Mouse (Mus musculus): ENCODE data around the gene Spata32. TPM values are rescaled to one million over a fixed set of nuclear protein-coding genes. Genes with fewer than 3 reads are reported as not detected.
A peak's percentile ranks its signal among the peaks of the same experiment; 100 is the strongest.

Gene Spata32
- total RNA-seq, 2 experiments from 2014 or later, result 1.4 TPM; not detected in 1

GRCm38 (mm10) chr11:103215355-103215754 lies 2.9 kb downstream of the Spata32 start:
- ATAC-seq (replicated peaks; ENCODE audit: poor library complexity, severe bottlenecking), result peak; percentile 26; the same call in 1 of the 2 replicates

DNA sequence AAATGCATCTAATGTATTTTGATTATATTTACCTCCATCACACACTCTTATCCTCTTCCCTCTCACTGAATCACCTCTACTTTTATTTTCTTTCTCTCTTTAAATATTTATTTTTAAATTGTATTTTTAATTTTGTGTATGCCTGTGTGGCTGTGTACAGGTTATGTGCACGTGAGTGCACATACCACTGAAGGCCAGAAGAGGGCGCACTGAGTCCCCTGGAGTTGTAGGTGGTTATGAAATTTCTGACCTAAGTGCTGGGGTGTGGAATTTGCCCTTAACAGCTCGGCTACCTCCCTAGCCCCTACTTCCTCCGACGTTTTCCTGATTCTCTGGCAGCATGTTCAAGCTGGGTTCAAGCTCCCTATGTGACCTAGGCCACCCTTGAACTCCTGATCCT lies 4.5 kb downstream of the Spata32 start:
- ATAC-seq (replicated peaks; ENCODE audit: poor library complexity, severe bottlenecking), result no peak

DNA sequence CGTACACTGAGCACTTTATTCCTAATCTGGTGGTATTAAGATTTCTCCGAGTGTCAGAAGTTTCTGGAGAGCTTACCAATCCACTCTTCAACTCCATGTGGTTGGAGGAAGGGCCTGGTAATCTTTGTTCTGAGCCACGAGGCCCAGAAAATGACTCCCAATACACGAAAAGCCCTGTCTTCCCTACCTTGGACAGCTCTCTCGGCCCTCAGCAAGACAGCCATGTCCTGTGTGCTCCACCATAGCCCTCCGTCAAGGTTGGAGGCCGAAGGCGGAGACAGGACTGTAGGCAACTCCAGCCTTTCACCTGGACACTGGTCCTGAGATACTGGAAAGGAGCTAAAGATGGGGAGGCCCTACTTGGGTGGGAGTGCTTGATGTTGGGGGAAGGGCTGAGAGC lies 7.9 kb downstream of the Spata32 start:
- no peak for ATAC-seq (replicated peaks; ENCODE audit: poor library complexity, severe bottlenecking)

- no peak for ATAC-seq (replicated peaks; ENCODE audit: poor library complexity, severe bottlenecking)
Observed at GRCm38 (mm10) chr11:103208458-103208857, 9.8 kb downstream of the Spata32 start, which contains the start of gene 1700023F06Rik. Gene 1700023F06Rik (minus strand): TSS chr11:103208558.

DNA sequence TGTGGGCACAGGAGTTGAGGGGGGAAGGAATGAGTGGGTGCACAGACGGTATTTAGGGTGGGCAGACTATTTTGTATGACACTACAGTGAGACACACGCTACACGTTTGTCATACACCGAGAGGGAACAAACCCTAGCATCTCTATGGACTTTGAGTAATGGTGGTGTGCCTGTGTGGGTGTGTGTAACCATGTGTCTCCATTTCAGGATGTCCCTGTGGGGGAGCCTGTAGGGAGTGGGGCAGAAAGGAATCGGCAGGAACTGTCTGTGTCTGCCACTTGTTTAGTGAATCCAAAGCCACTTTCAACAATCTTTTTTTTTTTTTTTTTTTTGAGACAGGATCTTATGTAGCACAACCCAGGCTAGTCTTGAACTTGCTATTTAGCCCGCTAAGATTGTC lies 12.0 kb downstream of the Spata32 start:
- no peak for ATAC-seq (replicated peaks; ENCODE audit: poor library complexity, severe bottlenecking)

DNA sequence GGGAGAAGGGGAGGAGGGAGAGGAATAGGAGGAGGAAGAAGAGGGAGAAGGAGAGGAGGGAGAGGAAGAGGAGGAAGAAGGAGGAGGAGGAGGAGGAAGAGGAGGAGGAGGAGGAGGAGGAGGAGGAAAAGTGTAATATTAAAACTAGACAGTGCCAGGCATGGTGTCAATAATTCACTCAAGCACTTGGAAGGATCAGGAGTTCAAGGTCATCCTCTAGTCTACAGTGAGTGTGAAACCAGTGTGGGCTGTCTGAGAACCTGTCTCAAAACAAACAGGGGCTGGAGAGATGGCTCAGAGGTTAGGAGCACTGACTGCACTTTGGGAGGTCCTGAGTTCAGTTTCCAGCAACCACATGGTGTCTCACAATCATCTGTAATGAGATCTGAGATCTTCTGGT lies 15.9 kb downstream of the Spata32 start:
- no peak for ATAC-seq (replicated peaks; ENCODE audit: poor library complexity, severe bottlenecking)

DNA sequence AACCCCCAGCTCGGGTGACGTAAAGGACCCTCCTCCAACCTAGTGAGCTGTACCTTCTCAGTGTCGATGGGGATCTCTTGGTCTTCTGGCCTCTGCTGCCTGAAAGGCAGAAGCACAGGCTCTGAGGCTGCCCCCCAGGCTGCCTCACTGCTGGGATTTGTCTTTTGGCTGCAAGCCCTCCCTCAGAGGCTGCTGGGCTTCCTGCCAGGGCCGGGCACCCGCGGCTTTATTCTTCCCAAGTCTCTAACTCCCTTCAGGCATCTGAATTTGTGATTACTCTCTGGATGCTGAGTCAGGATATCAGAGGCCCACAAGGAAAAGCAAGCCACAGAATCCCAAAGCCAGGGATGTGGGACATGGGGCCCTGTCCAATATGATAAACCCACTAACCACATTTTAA lies 16.6 kb downstream of the Spata32 start:
- ATAC-seq (replicated peaks; ENCODE audit: poor library complexity, severe bottlenecking), result no peak

GRCm38 (mm10) chr11:103198911-103199803 lies 19.1 kb downstream of the Spata32 start:
- ATAC-seq (replicated peaks; ENCODE audit: poor library complexity, severe bottlenecking), result no peak

- no peak for ATAC-seq (replicated peaks; ENCODE audit: poor library complexity, severe bottlenecking)
Observed at GRCm38 (mm10) chr11:103198339-103198738, 19.9 kb downstream of the Spata32 start.

GRCm38 (mm10) chr11:103197340-103197739 lies 20.9 kb downstream of the Spata32 start:
- ATAC-seq (replicated peaks; ENCODE audit: poor library complexity, severe bottlenecking), result no peak

DNA sequence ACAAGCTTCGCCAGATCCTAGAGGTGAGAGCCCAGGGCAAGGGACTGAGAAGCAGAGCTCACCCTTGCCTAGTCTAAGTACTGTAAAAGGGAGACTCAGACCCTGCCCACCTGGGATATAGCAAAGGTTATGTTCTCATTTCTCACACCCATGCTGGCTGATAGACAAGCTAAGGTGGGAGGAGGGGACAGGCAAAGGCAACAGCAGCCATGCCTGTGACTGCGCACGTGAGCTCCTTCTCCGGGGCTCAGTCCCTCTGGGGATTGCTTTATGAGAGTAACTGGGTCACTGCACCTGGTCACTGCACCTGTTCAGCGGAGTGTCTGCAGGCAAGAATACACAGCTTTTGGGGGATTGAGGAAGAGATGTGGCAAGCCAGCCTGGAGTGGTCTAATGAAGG lies 22.6 kb downstream of the Spata32 start:
- no peak for ATAC-seq (replicated peaks; ENCODE audit: poor library complexity, severe bottlenecking)

DNA sequence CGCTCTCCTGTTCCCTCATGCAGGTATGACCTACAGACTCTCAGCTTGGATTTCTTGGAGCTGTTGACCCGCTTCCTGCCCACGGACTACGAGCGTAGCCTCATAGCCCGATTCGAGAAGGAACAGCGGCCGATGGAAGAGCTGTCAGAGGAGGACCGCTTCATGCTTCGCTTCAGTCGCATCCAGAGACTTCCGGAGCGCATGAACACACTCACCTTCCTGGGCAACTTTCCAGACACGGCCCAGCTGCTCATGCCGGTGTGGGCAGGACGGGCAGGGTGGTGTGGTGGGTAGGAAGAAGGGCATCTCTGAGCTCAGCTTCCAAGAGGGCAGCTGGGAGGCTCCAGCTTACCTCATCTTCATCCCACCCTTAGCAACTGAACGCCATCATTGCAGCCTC lies 23.0 kb downstream of the Spata32 start:
- no peak for ATAC-seq (replicated peaks; ENCODE audit: poor library complexity, severe bottlenecking)

GRCm38 (mm10) chr11:103193825-103194168 lies 24.4 kb downstream of the Spata32 start:
- ATAC-seq (replicated peaks; ENCODE audit: poor library complexity, severe bottlenecking), result no peak

GRCm38 (mm10) chr11:103192956-103193824 lies 25.0 kb downstream of the Spata32 start:
- ATAC-seq (replicated peaks; ENCODE audit: poor library complexity, severe bottlenecking), result no peak

- no peak for ATAC-seq (replicated peaks; ENCODE audit: poor library complexity, severe bottlenecking)
Observed at GRCm38 (mm10) chr11:103192230-103192955, 25.8 kb downstream of the Spata32 start.

DNA sequence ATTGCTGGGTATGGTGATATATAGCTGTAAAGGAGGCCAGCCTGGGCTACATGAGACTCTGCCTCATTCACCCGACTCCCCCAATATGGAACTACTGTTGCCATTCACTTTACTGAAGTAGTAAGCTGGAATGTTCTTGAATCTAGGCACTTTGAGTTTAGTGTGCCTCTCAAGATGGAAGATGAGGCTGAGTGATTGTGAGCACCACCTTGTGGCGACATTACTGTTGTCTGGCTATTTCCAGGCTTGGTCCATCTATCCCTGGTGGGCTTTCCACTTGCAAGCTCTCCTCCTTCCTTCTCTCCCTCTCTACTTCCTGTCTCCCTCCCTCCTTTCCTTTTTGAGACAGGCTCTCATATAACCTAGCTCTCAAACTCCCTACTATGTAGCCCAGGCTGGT lies 33.3 kb downstream of the Spata32 start:
- peak; percentile 55 for ATAC-seq (replicated peaks; ENCODE audit: poor library complexity, severe bottlenecking)

DNA sequence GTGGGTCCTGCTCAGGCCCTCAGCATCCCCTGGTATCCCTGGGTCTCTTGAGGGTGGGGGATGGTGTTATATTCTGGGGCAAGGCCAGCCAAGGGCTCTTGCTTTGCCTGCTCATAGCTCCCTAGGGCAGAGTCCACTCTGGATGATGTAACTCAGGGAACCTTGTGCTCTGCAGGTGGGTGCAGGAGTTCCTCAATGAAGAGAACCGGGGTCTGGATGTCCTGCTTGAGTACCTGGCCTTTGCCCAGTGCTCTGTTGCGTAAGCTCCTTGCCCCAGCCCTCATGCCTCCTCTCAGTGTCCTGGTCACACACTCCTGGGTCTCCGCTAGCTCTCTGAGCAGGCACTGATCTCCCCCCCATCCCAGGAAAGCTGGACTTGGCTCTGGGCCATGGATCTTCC lies 36.3 kb downstream of the Spata32 start:
- ATAC-seq (replicated peaks; ENCODE audit: poor library complexity, severe bottlenecking), result no peak

DNA sequence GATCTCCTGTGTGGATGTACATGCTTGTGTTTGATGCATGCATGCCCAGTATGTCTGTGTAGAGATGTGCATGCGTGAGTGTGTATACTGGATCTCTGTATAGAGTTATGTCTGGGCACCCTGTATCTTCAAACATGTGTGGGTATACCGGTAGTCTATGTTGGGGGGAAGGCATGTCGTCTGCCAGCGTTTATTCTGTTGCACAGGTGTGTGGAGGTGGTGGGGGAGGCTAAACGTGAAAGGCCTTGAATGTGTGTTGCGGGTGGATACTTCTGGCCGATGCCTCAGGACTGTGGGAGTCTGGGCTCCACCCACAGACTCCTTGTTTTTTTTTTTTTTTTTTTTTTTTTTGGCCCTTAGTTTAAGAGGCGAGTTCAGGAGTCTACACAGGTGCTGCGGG lies 36.9 kb downstream of the Spata32 start:
- ATAC-seq (replicated peaks; ENCODE audit: poor library complexity, severe bottlenecking), result no peak

- ATAC-seq (replicated peaks; ENCODE audit: poor library complexity, severe bottlenecking), result no peak
Observed at GRCm38 (mm10) chr11:103180426-103180825, 37.8 kb downstream of the Spata32 start.

- no peak for ATAC-seq (replicated peaks; ENCODE audit: poor library complexity, severe bottlenecking)
Observed at GRCm38 (mm10) chr11:103178748-103179147, 39.5 kb downstream of the Spata32 start.

Measured in granulocyte monocyte progenitor cell, adult 5-6 weeks (primary cell).